Comparison of ENCODE assay signal across 11 mouse cellular contexts in genomic region chr11:71937108-71937507, GRCm38 (mm10).
DNase-seq lines count a peak whose midpoint lies in the region; ATAC-seq and TF ChIP-seq lines count a peak whose summit lies in the region.
"Had no signal": no experiment of that assay in that cellular context is flagged by ENCODE, and none has a peak within 500 bp of the region (broad histone marks: within the 10 kb centered on the region; RNA-seq: fewer than 3 reads in every experiment).

No protein-coding gene starts in this region.

- TF ChIP-seq EP300 in lung, postnatal 0 days (IDR thresholded peaks at IDR 0.05): no peak

- H3K4me1 ChIP-seq in forebrain, embryonic 10.5 days: no peaks in the 10 kb centered on the region
- no peaks in the 10 kb centered on the region for H3K4me1 ChIP-seq in forebrain, embryonic 13.5 days
- no peaks in the 10 kb centered on the region for H3K4me1 ChIP-seq in lung, embryonic 14.5 days (ENCODE audit: insufficient read depth)
- H3K4me1 ChIP-seq in lung, postnatal 0 days (ENCODE audit: insufficient read depth, low read depth, low read length): no peaks in the 10 kb centered on the region
- H3K4me1 ChIP-seq: midbrain, embryonic 12.5 days had no signal

- intact Hi-C loops in left cerebral cortex, postnatal 4 days (cut with DNase I): no loop called here

- H3K4me3 ChIP-seq in forebrain, embryonic 10.5 days: no peak overlapping the region
- no peak overlapping the region for H3K4me3 ChIP-seq in forebrain, embryonic 13.5 days
- no peak overlapping the region for H3K4me3 ChIP-seq in lung, embryonic 14.5 days (ENCODE audit: low read depth, low read length)
- H3K4me3 ChIP-seq in lung, postnatal 0 days (ENCODE audit: low read depth, low read length): no peak overlapping the region
- H3K4me3 ChIP-seq: midbrain, embryonic 12.5 days had no signal

- DNase-seq in forebrain, embryonic 10.5 days (ENCODE audit: extremely low spot score, low spot score): peak; percentile 22
- peak; percentile 67 for DNase-seq in lung, embryonic 14.5 days
- no peak for DNase-seq in lung, postnatal 0 days (ENCODE audit: low spot score)
- DNase-seq in embryo, embryonic 10.5 days (ENCODE audit: low spot score): peak; percentile 63
- DNase-seq in ovary, postnatal 36 days (ENCODE audit: low spot score): peak; percentile 5
- no peak for DNase-seq in layer of hippocampus, adult 8-10 months (ENCODE audit: low spot score in 2 of 2)
- DNase-seq in left cerebral cortex, postnatal 4 days: no peak
- DNase-seq: gastrocnemius, postnatal 14 days; heart, postnatal 36 days had no signal

- no peak overlapping the region for H3K9ac ChIP-seq in forebrain, embryonic 13.5 days
- H3K9ac ChIP-seq in lung, embryonic 14.5 days: no peak overlapping the region
- no peak overlapping the region for H3K9ac ChIP-seq in lung, postnatal 0 days (replicated peaks; ENCODE audit: low read depth)
- H3K9ac ChIP-seq: midbrain, embryonic 12.5 days had no signal

- 35% methylated on average over 6 of the region's 6 CpGs for WGBS in forebrain, embryonic 10.5 days
- 36% methylated on average over 6 of the region's 6 CpGs for WGBS in forebrain, embryonic 13.5 days
- 30% methylated on average over 6 of the region's 6 CpGs for WGBS in lung, embryonic 14.5 days
- 35% methylated on average over 6 of the region's 6 CpGs for WGBS in lung, postnatal 0 days

- no peaks in the 10 kb centered on the region for H3K27me3 ChIP-seq in forebrain, embryonic 10.5 days (ENCODE audit: poor library complexity, severe bottlenecking)
- peaks cover 3% of the 10 kb centered on the region; the same call in 1 of the 2 replicates for H3K27me3 ChIP-seq in forebrain, embryonic 13.5 days
- H3K27me3 ChIP-seq in lung, embryonic 14.5 days (ENCODE audit: insufficient read depth, low read length): no peaks in the 10 kb centered on the region
- H3K27me3 ChIP-seq in lung, postnatal 0 days (replicated peaks; ENCODE audit: insufficient read depth, low read length): no peaks in the 10 kb centered on the region

- no peak for TF ChIP-seq CTCF in lung, embryonic 14.5 days (IDR thresholded peaks at IDR 0.05; ENCODE audit: low read depth)
- TF ChIP-seq CTCF in lung, postnatal 0 days (IDR thresholded peaks at IDR 0.05): no peak

- no peaks in the 10 kb centered on the region for H3K9me3 ChIP-seq in forebrain, embryonic 10.5 days
- H3K9me3 ChIP-seq in forebrain, embryonic 13.5 days (replicated peaks): no peaks in the 10 kb centered on the region
- H3K9me3 ChIP-seq in lung, embryonic 14.5 days (ENCODE audit: low read depth, low read length): no peaks in the 10 kb centered on the region
- H3K9me3 ChIP-seq in lung, postnatal 0 days (ENCODE audit: low read length): no peaks in the 10 kb centered on the region
- H3K9me3 ChIP-seq: midbrain, embryonic 12.5 days had no signal

- no peak overlapping the region for H3K4me2 ChIP-seq in forebrain, embryonic 13.5 days
- H3K4me2 ChIP-seq in lung, embryonic 14.5 days: no peak overlapping the region
- no peak overlapping the region for H3K4me2 ChIP-seq in lung, postnatal 0 days (replicated peaks; ENCODE audit: low read depth, low read length)
- H3K4me2 ChIP-seq: midbrain, embryonic 12.5 days had no signal

- no peaks in the 10 kb centered on the region for H3K36me3 ChIP-seq in forebrain, embryonic 10.5 days (replicated peaks)
- no peaks in the 10 kb centered on the region for H3K36me3 ChIP-seq in forebrain, embryonic 13.5 days (ENCODE audit: poor library complexity, severe bottlenecking)
- H3K36me3 ChIP-seq in lung, embryonic 14.5 days (ENCODE audit: insufficient read depth): no peaks in the 10 kb centered on the region
- H3K36me3 ChIP-seq in lung, postnatal 0 days (ENCODE audit: insufficient read depth, low read length): no peaks in the 10 kb centered on the region
- H3K36me3 ChIP-seq: midbrain, embryonic 12.5 days had no signal

- ATAC-seq in forebrain, embryonic 13.5 days: no peak
- no peak for ATAC-seq in lung, embryonic 14.5 days (ENCODE audit: insufficient read depth)
- ATAC-seq in lung, postnatal 0 days: no peak

- H3K27ac ChIP-seq in forebrain, embryonic 10.5 days: no peak overlapping the region
- H3K27ac ChIP-seq in forebrain, embryonic 13.5 days: no peak overlapping the region
- H3K27ac ChIP-seq in lung, embryonic 14.5 days (ENCODE audit: low read depth): no peak overlapping the region
- H3K27ac ChIP-seq in lung, postnatal 0 days (ENCODE audit: low read length): no peak overlapping the region
- H3K27ac ChIP-seq: midbrain, embryonic 12.5 days had no signal

Comparison
In these comparisons a context has a peak if more than half of its experiments do, and no peak if none do; other contexts are left out.
1. DNase-seq: peak in forebrain, embryonic 10.5 days (single experiment), lung, embryonic 14.5 days (single experiment), embryo, embryonic 10.5 days (single experiment) and ovary, postnatal 36 days (single experiment); none in lung, postnatal 0 days (single experiment), layer of hippocampus, adult 8-10 months (0 of 2) and left cerebral cortex, postnatal 4 days (single experiment).